Mouse (Mus musculus) frontal cortex, adult (tissue): ENCODE results near the gene Fancf.

Experiments
- ATAC-seq: cut with Nextera tagmentation; 2 replicates; pipeline ENCODE4 v1.9.2; 2017; ENCODE audit warnings: mild to moderate bottlenecking, moderate library complexity, mixed read lengths; ENCODE audit not compliant: low TSS enrichment

The Fancf gene

GRCm38 (mm10) chr7:51850877-51851276 is 11.2 kb downstream of the Fancf start:
- ATAC-seq: no peak

GRCm38 (mm10) chr7:51840515-51840914 is 21.6 kb downstream of the Fancf start:
- ATAC-seq: no peak

GRCm38 (mm10) chr7:51831917-51832316 is 30.1 kb downstream of the Fancf start:
- no peak for ATAC-seq

GRCm38 (mm10) chr7:51823562-51824338 is 38.3 kb downstream of the Fancf start:
- ATAC-seq: no peak

- no peak for ATAC-seq
Observed at GRCm38 (mm10) chr7:51821467-51821866, 40.6 kb downstream of the Fancf start.

DNA sequence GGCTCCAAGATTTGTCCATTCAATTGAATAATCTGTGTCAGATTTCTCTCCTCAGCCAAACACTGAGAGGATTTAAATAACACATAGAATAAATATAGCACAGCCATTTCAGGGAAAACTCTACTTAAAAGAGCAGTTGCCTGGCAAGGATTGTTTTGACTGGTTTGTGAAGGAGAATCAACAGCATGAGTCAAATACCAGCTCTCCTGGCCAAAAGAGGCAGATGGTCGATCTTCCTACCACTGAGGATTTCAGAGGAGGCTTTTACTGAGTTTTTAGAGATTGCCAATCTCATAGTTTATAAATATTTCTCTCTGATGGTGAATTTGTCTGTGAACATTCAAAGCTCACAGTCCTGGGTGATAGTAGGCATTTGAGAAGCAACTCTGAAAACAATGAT is 42.2 kb downstream of the Fancf start:
- ATAC-seq: peak; percentile 93

DNA sequence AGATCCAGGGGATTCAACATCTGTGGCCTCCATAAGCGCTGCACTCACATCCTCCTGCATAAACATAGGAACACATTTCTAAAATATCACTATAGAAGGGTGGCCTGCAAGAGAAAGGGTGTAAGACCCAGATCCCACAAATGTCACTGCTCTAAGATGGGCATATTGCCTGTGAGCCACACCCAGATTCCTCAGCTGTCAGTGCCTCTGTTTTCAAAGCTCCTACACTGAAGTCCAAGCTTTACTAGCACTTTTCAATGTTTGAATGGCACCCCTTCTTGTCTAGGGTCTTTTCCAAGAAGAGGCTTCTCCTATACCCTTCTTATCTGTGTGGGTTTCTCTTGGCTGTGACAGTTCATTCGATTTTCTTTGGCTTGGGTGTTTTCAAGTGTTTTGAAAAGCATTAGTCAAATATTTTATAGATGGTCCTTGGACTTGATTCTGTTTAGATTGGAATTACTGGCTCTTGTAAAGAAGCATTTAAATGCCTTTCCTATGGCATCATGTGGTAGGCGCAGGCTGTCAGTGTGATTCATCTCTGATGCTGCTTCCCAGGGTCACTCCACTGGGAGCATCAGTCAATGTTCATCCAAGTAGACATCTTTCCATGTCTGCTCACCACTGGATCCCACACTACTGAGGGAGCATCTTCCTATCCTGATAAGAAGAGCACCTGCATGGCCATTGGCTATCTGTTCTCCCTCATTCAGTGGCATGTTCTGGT is 43.7 kb downstream of the Fancf start:
- no peak for ATAC-seq

GRCm38 (mm10) chr7:51816283-51816839 is 45.7 kb downstream of the Fancf start:
- no peak for ATAC-seq

- ATAC-seq: peak; percentile 88
Observed at GRCm38 (mm10) chr7:51815473-51816282, 46.4 kb downstream of the Fancf start.
